Mouse (Mus musculus): ENCODE data around the gene Rad21l. TPM values are rescaled to one million over a fixed set of nuclear protein-coding genes. Genes with fewer than 3 reads are reported as not detected.
A peak's percentile ranks its signal among the peaks of the same experiment; 100 is the strongest.

The Rad21l gene
- total RNA-seq (2021), result not detected
- long read RNA-seq, experiment 1, result 0 reads
- long read RNA-seq, experiment 2, result 0 reads

- DNase-seq, result no peak
These were observed at the start of gene Rad21l for GRCm38 (mm10) chr2:151668433-151668832. TSS of gene Rad21l (minus strand) at chr2:151668533.

GRCm38 (mm10) chr2:151716318-151717055, 48.2 kb upstream of the Rad21l start:
- DNase-seq, result no peak

- DNase-seq, result no peak
These were observed 47.2 kb upstream of the Rad21l start for GRCm38 (mm10) chr2:151715526-151715925.

GRCm38 (mm10) chr2:151712647-151713046, 44.3 kb upstream of the Rad21l start:
- peak; percentile 63 for DNase-seq

GRCm38 (mm10) chr2:151702851-151703190, 34.5 kb upstream of the Rad21l start:
- no peak for DNase-seq

- DNase-seq, result peak; percentile 66
These were observed 34.0 kb upstream of the Rad21l start for GRCm38 (mm10) chr2:151702146-151702850.

GRCm38 (mm10) chr2:151701231-151702145, 33.2 kb upstream of the Rad21l start, which contains the start of gene Tmem74b:
TSS of gene Tmem74b (plus strand) at chr2:151702008.
- DNase-seq, result no peak

GRCm38 (mm10) chr2:151682976-151683375, 14.6 kb upstream of the Rad21l start:
- DNase-seq, result no peak

GRCm38 (mm10) chr2:151682357-151682756, 14.0 kb upstream of the Rad21l start:
- DNase-seq, result peak; percentile 33

- no peak for DNase-seq
These were observed 7.9 kb upstream of the Rad21l start for GRCm38 (mm10) chr2:151676234-151676633.

GRCm38 (mm10) chr2:151670968-151671329, 2.6 kb upstream of the Rad21l start:
- no peak for DNase-seq

- DNase-seq, result no peak
These were observed 2.0 kb upstream of the Rad21l start for GRCm38 (mm10) chr2:151670026-151670967.

- DNase-seq, result no peak
These were observed 16.3 kb downstream of the Rad21l start for GRCm38 (mm10) chr2:151652053-151652452.

- no peak for DNase-seq
These were observed 32.3 kb downstream of the Rad21l start for GRCm38 (mm10) chr2:151636015-151636402.

GRCm38 (mm10) chr2:151635362-151636014, 32.8 kb downstream of the Rad21l start:
- DNase-seq, result peak; percentile 50

- DNase-seq, result no peak
These were observed 33.4 kb downstream of the Rad21l start for GRCm38 (mm10) chr2:151634903-151635302.

GRCm38 (mm10) chr2:151632982-151633381, 35.4 kb downstream of the Rad21l start:
- no peak for DNase-seq

- peak; percentile 74 for DNase-seq
These were observed 36.0 kb downstream of the Rad21l start, which contains the start of gene Snph for GRCm38 (mm10) chr2:151632159-151632814. TSS of gene Snph (minus strand) at chr2:151632593.

- no peak for DNase-seq
These were observed 36.8 kb downstream of the Rad21l start for GRCm38 (mm10) chr2:151631406-151632158.
